Mouse (Mus musculus): ENCODE measurements around the gene Dock7. TPM values are rescaled to one million over a fixed set of nuclear protein-coding genes. Genes with fewer than 3 reads are reported as not detected.

The Dock7 gene
- total RNA-seq, 2 experiments from 2014 or later, result 120 to 140 TPM

DNA sequence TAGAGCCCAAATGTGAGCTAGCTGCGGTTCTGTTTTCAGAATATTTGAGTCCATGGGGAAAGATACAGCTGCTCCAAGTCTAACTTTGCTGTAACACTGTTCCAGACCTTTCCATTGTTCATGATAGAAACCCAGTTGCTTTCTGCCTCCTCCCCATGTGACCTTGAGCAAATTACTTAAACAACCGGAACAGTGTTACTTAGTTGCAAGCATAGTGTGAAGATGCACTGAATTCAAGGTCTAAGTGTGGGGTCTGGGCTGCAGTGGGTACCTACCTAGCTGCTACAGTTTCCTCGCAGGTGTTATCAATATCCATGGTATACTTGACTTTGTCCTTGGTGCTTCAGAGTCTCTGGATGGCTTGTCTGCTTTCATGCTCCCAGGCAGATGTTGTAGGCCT, 1.3 kb upstream of the Dock7 start:
- intact Hi-C loops (cut with DNase I), result no loop called here

DNA sequence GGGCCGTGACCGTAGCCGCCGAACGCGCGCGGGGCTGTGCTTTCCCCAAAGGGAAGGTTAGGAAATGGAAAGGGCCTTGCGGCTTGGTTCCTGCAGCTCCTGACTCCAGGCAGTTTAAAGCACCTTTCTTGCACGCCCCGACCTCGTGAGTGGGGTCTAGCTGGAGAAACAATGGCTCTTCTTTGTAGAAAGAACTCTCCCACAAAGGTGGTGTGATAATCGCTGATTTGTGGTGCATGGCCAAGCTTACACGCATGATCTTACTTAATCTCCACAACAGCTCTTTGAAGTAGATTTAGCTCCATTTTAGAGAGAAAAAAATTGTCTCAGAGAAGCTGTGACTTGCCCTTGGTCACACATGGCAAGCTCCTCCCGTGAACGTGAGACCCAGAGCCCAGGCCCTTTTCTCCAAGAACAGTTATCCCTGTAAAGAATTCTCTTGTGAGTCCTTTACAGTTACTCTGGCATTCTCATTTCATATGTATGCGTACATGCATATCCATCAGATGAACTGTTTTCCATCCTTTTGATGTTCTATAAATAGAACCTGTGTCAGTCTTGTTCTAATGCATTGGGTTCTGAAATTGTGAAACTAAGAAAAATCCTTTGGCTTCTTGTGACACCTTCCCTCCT, 524 bp upstream of the Dock7 start:
- intact Hi-C loops (cut with DNase I), result no loop called here
- DNase-seq, result no peak

More for the DNA sequence above, 1.3 kb upstream of the Dock7 start:
- no peak for DNase-seq

DNA sequence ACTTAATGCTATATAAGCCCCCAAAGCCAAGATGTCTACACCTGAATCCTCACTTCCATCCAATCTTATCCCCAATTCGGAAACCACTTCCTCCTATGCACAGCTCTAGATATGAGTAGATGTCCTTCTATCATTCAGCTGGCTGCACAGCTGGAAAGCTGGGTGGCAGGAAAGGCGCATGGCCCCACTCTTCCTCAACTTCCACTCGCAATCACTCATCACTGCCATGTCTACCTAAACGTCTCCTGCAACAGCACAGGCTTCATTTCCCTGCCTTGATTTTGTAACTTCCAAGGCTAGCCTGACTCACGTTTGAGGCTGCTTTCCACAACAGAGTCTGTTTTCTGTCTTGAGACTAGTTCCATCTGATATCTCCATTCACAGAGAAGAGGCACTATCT, 1.7 kb downstream of the Dock7 start:
- no peak for DNase-seq
- intact Hi-C loops (cut with DNase I), result loop anchor here (10.0 kb wide), 1 partner anchor 56 kb away; no protein-coding TSS in a partner anchor

DNA sequence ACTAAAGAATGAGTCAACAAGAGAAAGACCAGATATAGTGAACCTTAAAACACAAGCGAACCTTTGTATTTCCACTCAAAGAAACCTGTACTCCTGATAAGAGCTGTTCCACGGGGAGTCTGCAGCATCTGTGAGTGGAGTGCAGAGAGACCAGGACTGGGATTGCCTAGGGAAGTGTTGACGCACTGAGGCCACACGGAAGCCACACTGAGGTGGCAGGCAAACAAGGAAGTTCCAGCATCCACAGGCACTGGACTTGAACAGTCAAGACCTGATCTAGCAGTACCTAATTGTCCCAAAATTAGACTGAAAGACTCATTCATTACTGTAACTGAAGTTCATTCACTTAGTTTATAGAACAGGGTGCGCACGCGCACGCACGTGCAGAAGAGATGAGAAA, 4.9 kb downstream of the Dock7 start:
- DNase-seq, result no peak
- intact Hi-C loops (cut with DNase I), result loop anchor here (10.0 kb wide), 1 partner anchor 59 kb away; no protein-coding TSS in a partner anchor

GRCm38 (mm10) chr4:99111670-99112069, 9.0 kb downstream of the Dock7 start:
- intact Hi-C loops (cut with DNase I), result loop anchor here (10.0 kb wide), 1 partner anchor 63 kb away; no protein-coding TSS in a partner anchor
- DNase-seq, result no peak

DNA sequence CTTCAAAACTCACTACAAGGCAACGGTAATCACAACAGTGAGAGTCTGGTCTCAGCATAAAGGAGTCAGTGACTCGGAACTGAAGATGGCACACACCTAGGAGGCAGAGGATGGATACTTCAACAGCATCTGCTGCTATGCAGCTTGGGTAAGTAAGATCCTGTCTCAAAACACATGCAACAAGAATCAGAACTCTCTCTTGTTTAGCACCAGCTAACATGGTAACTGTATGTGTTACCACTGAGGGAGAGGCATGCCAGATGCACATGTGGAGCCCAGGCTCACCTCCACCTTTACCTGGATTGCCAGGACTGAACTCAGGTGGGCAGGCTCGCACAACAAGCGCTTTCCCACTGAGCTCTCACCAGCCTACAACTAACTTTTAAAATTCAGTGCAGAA, 11.9 kb downstream of the Dock7 start:
- intact Hi-C loops (cut with DNase I), result no loop called here
- no peak for DNase-seq

GRCm38 (mm10) chr4:99102846-99103245, 17.9 kb downstream of the Dock7 start:
- intact Hi-C loops (cut with DNase I), result no loop called here

DNA sequence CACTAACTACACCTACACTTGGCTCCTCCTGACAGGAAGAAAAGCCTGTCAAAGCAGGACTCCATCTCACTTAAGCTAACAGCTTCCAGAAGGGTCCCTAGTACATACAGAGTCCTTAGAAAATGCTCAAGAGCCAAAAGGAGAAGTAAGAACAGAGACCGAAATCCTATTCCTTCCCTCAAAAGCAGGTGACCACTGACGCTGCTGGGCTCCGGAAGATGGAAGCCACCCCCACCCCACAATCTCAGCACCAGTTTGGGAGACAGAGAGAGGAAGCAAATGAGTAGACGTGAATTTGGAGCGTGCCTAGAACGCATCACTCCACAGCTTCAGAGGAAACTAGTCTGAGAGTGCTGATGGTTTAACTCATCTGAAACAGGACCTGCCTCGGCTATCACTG, 20.0 kb downstream of the Dock7 start:
- DNase-seq, result no peak
- intact Hi-C loops (cut with DNase I), result no loop called here

More at GRCm38 (mm10) chr4:99102846-99103245, 17.9 kb downstream of the Dock7 start:
- DNase-seq, result no peak

DNA sequence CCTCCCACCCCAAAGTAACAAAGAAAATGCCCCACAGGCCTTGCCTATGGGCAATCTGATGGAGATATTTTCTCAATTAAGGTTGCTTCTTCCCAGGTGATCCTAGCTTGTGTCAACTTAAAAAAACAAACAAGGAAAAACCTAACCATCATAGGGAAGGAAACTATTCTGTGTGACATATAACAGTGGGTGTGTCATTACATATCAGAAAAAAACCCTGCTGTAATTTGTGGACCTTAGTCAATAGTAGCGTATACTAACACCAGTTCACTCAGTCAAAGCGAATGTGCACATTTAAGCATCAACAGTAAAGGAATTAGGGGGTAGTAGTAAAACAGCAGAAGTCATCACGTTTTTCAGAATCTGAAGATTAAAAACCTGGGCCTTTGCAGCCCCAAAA, 28.9 kb downstream of the Dock7 start:
- DNase-seq, result no peak
- intact Hi-C loops (cut with DNase I), result no loop called here

DNA sequence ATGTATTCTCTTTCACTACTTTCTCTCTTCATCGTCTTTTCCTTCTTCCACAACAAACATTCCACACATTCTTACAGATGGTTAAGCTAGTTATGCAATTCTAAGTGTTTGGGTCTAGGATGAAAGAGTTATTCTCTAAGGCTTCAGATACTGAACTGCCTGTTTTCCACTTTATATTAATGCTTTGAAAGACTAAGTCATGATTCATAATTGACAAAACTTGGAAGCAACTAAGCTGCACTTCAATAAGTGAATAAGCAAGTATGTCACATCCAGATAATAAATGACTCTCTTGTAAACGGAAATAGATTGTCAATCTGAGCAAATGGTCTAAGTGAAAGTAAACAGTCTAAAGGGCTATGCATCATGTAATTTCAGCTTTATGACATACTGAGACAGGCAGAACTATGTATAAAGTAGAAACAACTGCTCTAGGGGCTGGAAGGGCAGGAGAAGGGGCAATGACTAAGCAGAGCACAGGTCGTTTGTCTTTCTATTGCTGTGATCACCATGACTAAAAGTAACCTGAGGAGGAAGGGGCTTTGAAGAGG, 29.5 kb downstream of the Dock7 start:
- intact Hi-C loops (cut with DNase I), result no loop called here
- no peak for DNase-seq

GRCm38 (mm10) chr4:99087760-99088485, 32.8 kb downstream of the Dock7 start:
- DNase-seq, result no peak
- intact Hi-C loops (cut with DNase I), result no loop called here

DNA sequence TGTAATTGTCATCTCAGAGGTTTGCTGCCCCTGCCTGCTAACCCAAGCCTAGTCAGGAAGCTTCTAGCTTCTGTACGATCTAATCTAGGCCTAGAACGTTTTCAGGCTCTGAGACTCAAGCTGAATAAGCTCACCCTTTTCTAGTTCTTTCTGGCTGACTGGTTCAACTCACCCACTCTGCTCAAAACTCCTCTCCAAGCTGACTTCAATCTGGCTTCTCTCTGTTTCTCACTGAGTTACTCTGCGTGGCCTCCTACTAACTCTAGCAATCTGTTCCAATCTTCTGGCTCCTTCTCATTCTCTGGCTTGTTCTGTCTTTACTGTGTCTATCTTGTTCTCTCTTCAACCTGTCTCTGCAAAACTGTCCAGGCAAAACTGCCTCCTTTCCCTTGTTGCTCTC, 36.9 kb downstream of the Dock7 start:
- intact Hi-C loops (cut with DNase I), result no loop called here
- no peak for DNase-seq

DNA sequence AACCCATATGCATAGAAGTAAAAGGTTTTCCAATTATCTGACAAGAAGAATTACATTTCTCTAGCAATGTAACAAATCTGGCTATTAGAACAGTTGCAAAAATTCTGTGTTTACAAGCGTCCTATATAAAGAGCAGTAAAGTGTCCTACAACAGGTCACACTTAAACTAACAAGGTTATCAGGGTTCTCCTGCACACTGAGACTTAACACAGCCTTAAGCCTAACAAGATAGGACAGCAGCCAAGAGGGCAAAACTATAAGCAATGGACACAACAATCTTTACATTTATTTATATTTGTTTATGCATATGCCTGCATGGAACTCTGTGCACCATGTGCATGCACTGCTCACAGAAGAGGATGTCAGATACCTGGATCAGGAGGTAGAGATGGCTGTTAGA, 39.5 kb downstream of the Dock7 start:
- intact Hi-C loops (cut with DNase I), result no loop called here

GRCm38 (mm10) chr4:99078005-99078404, 42.7 kb downstream of the Dock7 start:
- intact Hi-C loops (cut with DNase I), result no loop called here

More for the DNA sequence above, 39.5 kb downstream of the Dock7 start:
- no peak for DNase-seq

GRCm38 (mm10) chr4:99068806-99069205, 51.9 kb downstream of the Dock7 start:
- no peak for DNase-seq
- intact Hi-C loops (cut with DNase I), result loop anchor here (10.0 kb wide), 1 partner anchor 74 kb away; no protein-coding TSS in a partner anchor

More at GRCm38 (mm10) chr4:99078005-99078404, 42.7 kb downstream of the Dock7 start:
- DNase-seq, result no peak

- intact Hi-C loops (cut with DNase I), result loop anchor here (10.0 kb wide), 1 partner anchor 70 kb away; no protein-coding TSS in a partner anchor
Observed at GRCm38 (mm10) chr4:99064524-99064923, 56.2 kb downstream of the Dock7 start.

DNA sequence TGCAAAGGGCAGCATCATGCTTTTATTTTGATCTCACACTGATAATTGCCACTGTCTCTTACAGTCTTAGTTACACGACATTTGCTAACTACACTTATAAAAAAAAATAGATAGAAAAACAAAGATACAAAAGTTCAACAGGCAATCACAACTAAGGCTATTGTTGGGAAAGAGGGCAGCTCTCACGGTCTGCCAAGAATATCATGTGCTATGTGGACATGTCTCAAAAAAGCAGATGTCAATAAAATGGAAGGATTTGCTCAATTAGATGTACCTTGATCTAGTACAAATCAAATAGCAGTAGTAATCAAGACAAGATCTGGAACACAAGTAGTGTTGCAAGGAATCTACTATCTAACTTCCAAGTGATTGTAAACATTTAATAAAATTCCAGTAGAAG, 72.1 kb downstream of the Dock7 start:
- intact Hi-C loops (cut with DNase I), result no loop called here
- no peak for DNase-seq

More at GRCm38 (mm10) chr4:99064524-99064923, 56.2 kb downstream of the Dock7 start:
- DNase-seq, result no peak

DNA sequence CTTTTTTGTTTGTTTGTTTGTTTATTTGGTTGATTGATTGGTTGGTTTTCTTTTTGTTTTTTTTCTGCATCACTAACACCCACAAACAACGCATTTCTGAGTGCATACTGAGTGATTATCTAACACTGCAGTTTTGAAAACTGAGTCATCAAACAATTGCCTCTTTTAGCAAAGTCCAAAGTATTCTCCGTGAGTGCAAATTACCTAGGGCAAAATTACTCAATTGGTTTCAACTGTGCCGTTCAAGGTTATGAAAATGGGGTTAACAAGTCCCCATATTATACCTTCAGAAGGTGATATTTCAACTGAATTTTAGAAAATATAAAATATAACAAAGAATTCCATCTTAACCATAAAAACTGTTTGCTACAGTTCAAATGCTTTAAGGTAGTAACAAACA, 74.2 kb downstream of the Dock7 start:
- DNase-seq, result no peak
- intact Hi-C loops (cut with DNase I), result no loop called here

DNA sequence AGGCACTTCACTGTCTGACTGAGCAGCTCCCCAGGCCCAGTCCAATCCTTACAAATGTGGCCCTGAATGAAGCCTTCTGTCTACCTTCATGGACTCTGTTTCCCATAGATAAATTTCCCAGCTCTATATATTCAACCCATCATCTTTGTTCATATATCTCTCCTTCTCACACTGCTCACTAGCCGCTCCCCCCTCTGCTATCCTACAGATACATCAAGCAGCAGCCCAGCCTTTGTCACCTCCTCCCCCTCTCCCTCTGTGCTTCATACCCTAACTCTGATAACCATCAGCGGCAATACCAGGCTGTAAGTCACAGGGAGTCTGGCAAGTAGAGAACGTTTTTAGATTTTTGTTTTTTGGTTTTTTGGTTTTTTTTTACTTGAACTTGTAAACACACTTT, 75.9 kb downstream of the Dock7 start:
- DNase-seq, result no peak
- intact Hi-C loops (cut with DNase I), result no loop called here

- no peak for DNase-seq
- intact Hi-C loops (cut with DNase I), result no loop called here
Observed at GRCm38 (mm10) chr4:99032921-99033320, 87.8 kb downstream of the Dock7 start.

DNA sequence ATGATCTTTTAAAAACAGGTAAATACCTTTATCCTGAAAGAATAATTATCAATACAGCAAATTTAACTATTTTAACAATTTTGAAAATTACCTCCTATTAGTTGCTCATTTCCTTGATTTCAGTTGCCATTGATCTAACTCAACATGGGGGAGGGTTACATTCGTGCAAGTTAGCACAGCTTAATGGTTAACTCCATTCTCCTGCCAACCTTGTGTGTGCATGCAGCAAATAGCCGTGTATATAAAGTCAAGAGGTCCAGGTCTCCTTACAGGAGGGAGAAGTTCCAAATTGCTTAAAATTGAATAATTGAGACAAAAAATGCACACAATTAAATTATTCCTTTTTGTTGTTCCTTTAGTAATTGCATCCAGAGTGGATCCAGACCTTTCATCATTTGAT, 90.0 kb downstream of the Dock7 start, which contains the start of gene Angptl3:
Gene Angptl3 (plus strand): TSS at position 269 of the 400 bp plus-strand sequence.
- DNase-seq, result no peak
- intact Hi-C loops (cut with DNase I), result no loop called here

GRCm38 (mm10) chr4:99028377-99028776, 92.3 kb downstream of the Dock7 start:
- intact Hi-C loops (cut with DNase I), result no loop called here
- no peak for DNase-seq
